Mouse (Mus musculus): ENCODE measurements at regions not wholly inside any gene's neighbourhood (a gene's known extent, or its start where the extent isn't known, plus 50 kb on each side); places are given as distances from the start of the nearest gene placed in this dataset.

- TF ChIP-seq CTCF (IDR thresholded peaks at IDR 0.05; ENCODE audit: borderline replicate concordance, control insufficient read depth, extremely low read depth, insufficient read depth, low read length, poor library complexity): no peak
- no peak for TF ChIP-seq POLR2A (IDR thresholded peaks at IDR 0.05; ENCODE audit: control insufficient read depth, extremely low read depth, insufficient read depth, low read length, poor library complexity)
Observed at GRCm38 (mm10) chr2:51542272-51542671, 85.0 kb upstream of the Tas2r134 start.

Data from thymus, adult 2 months (tissue).